Mouse (Mus musculus): ENCODE data around the gene 2900026A02Rik. TPM values are rescaled to one million over a fixed set of nuclear protein-coding genes. Genes with fewer than 3 reads are reported as not detected.

Gene 2900026A02Rik
- polyA plus RNA-seq, 1 experiment, result 0.01 TPM

GRCm38 (mm10) chr5:113043531-113043930 lies 177.5 kb downstream of the 2900026A02Rik start:
- H3K9me3 ChIP-seq (ENCODE audit: control insufficient read depth, low read length), result no peaks in the 10 kb centered on the region
- no peak for TF ChIP-seq GATA1 (IDR thresholded peaks at IDR 0.05; ENCODE audit: low read length)
- no peak for TF ChIP-seq TAL1 (IDR thresholded peaks at IDR 0.05; ENCODE audit: low read length)

GRCm38 (mm10) chr5:113041567-113042071 lies 179.4 kb downstream of the 2900026A02Rik start:
- H3K4me3 ChIP-seq (replicated peaks), result no peak overlapping the region
- no peaks in the 10 kb centered on the region for H3K9me3 ChIP-seq (ENCODE audit: control insufficient read depth, low read length)
- no peak for TF ChIP-seq GATA1 (IDR thresholded peaks at IDR 0.05; ENCODE audit: low read length)
- no peak for TF ChIP-seq TAL1 (IDR thresholded peaks at IDR 0.05; ENCODE audit: low read length)
- no peaks in the 10 kb centered on the region for H3K4me1 ChIP-seq (ENCODE audit: control insufficient read depth)
- H3K36me3 ChIP-seq (ENCODE audit: control insufficient read depth), result no peaks in the 10 kb centered on the region
- H3K27me3 ChIP-seq (ENCODE audit: control insufficient read depth), result no peaks in the 10 kb centered on the region

More at GRCm38 (mm10) chr5:113043531-113043930, 177.5 kb downstream of the 2900026A02Rik start:
- Histone ChIP-seq H3K4me3 (replicated peaks) (no peak overlapping the region), H3K36me3 (ENCODE audit: control insufficient read depth) (no peaks in the 10 kb centered on the region), H3K27me3 (ENCODE audit: control insufficient read depth) (no peaks in the 10 kb centered on the region), H3K4me1 (ENCODE audit: control insufficient read depth) (no peaks in the 10 kb centered on the region)

- TF ChIP-seq GATA1 (IDR thresholded peaks at IDR 0.05; ENCODE audit: low read length), result no peak
- H3K4me3 ChIP-seq (replicated peaks), result no peak overlapping the region
- H3K9me3 ChIP-seq (ENCODE audit: control insufficient read depth, low read length), result no peaks in the 10 kb centered on the region
- no peaks in the 10 kb centered on the region for H3K36me3 ChIP-seq (ENCODE audit: control insufficient read depth)
- no peaks in the 10 kb centered on the region for H3K4me1 ChIP-seq (ENCODE audit: control insufficient read depth)
- H3K27me3 ChIP-seq (ENCODE audit: control insufficient read depth), result no peaks in the 10 kb centered on the region
Measured at GRCm38 (mm10) chr5:113040776-113041175, 180.3 kb downstream of the 2900026A02Rik start.

GRCm38 (mm10) chr5:113038601-113039000 lies 182.4 kb downstream of the 2900026A02Rik start:
- H3K4me3 ChIP-seq (replicated peaks), result no peak overlapping the region
- TF ChIP-seq GATA1 (IDR thresholded peaks at IDR 0.05; ENCODE audit: low read length), result no peak
- no peak for TF ChIP-seq TAL1 (IDR thresholded peaks at IDR 0.05; ENCODE audit: low read length)
- H3K36me3 ChIP-seq (ENCODE audit: control insufficient read depth), result no peaks in the 10 kb centered on the region
- no peaks in the 10 kb centered on the region for H3K4me1 ChIP-seq (ENCODE audit: control insufficient read depth)
- no peaks in the 10 kb centered on the region for H3K9me3 ChIP-seq (ENCODE audit: control insufficient read depth, low read length)
- no peaks in the 10 kb centered on the region for H3K27me3 ChIP-seq (ENCODE audit: control insufficient read depth)

Other genes starting within 250 kb of the 2900026A02Rik start
- gene Grk3, start 205.4 kb downstream of the 2900026A02Rik start, polyA plus RNA-seq (2012), result under 0.01 TPM in 1 of 2 replicates, not detected in the other
- not detected in 2 replicates for gene Crybb2, start 151.1 kb downstream of the 2900026A02Rik start, polyA plus RNA-seq (2012)
- gene Crybb3, start 139.7 kb downstream of the 2900026A02Rik start, polyA plus RNA-seq (2012), result not detected in 2 replicates
- not detected in 2 replicates for gene Tmem211, start 5.7 kb upstream of the 2900026A02Rik start, polyA plus RNA-seq (2012)
- not detected in 2 replicates for gene Sgsm1, start 89.5 kb upstream of the 2900026A02Rik start, polyA plus RNA-seq (2012)
- not detected in 2 replicates for gene Aym1, start 136.1 kb upstream of the 2900026A02Rik start, polyA plus RNA-seq (2012)